Mouse (Mus musculus) lung, postnatal 36 days (tissue): ENCODE results near the gene B4galt7.
"Not testable (repeated sequence)": the region's sequence is repeated elsewhere in the genome, so short reads cannot be mapped to it uniquely, and the experiment has no call there.

Source experiments
- DNase-seq: peaks from one replicate; pipeline ENCODE4 v3.0.0; 2022; ENCODE audit warnings: mixed read lengths

Gene B4galt7

GRCm38 (mm10) chr13:55599566-55600540 is at the start of gene B4galt7:
Gene B4galt7 (plus strand): TSS chr13:55599896.
- peak; percentile 87 for DNase-seq

- no peak for DNase-seq
These were observed 43.8 kb upstream of the B4galt7 start for GRCm38 (mm10) chr13:55555921-55556320.

- peak; percentile 64 for DNase-seq
These were observed 42.2 kb upstream of the B4galt7 start for GRCm38 (mm10) chr13:55557499-55557898.

- DNase-seq: peak; percentile 29
These were observed 36.3 kb upstream of the B4galt7 start for GRCm38 (mm10) chr13:55563266-55563879.

GRCm38 (mm10) chr13:55567001-55567400 is 32.7 kb upstream of the B4galt7 start:
- DNase-seq: no peak

GRCm38 (mm10) chr13:55567949-55568348 is 31.7 kb upstream of the B4galt7 start:
- no peak for DNase-seq

GRCm38 (mm10) chr13:55568524-55568923 is 31.2 kb upstream of the B4galt7 start:
- not testable (repeated sequence) for DNase-seq

GRCm38 (mm10) chr13:55569726-55570285 is 29.9 kb upstream of the B4galt7 start:
- DNase-seq: no peak

- DNase-seq: peak; percentile 14
These were observed 29.3 kb upstream of the B4galt7 start for GRCm38 (mm10) chr13:55570286-55570973.

GRCm38 (mm10) chr13:55571027-55571751 is 28.5 kb upstream of the B4galt7 start, which contains the start of gene Fam193b:
Gene Fam193b (minus strand): TSS chr13:55571120.
- peak; percentile 97 for DNase-seq

GRCm38 (mm10) chr13:55571977-55572376 is 27.7 kb upstream of the B4galt7 start:
- no peak for DNase-seq

- DNase-seq: no peak
These were observed 26.3 kb upstream of the B4galt7 start, which contains the start of gene Tmed9 for GRCm38 (mm10) chr13:55573432-55573831. Gene Tmed9 (plus strand): TSS chr13:55573732.

GRCm38 (mm10) chr13:55574321-55574720 is 25.4 kb upstream of the B4galt7 start:
- DNase-seq: no peak

- no peak for DNase-seq
These were observed 23.8 kb upstream of the B4galt7 start for GRCm38 (mm10) chr13:55575932-55576331.

- DNase-seq: not testable (repeated sequence)
These were observed 22.8 kb upstream of the B4galt7 start for GRCm38 (mm10) chr13:55576872-55577271.

- no peak for DNase-seq
These were observed 21.6 kb upstream of the B4galt7 start for GRCm38 (mm10) chr13:55578086-55578485.

- no peak for DNase-seq
These were observed 7.7 kb upstream of the B4galt7 start for GRCm38 (mm10) chr13:55591961-55592490.

- peak; percentile 97 for DNase-seq
These were observed 7.0 kb upstream of the B4galt7 start for GRCm38 (mm10) chr13:55592512-55593253.

- no peak for DNase-seq
These were observed 6.4 kb upstream of the B4galt7 start for GRCm38 (mm10) chr13:55593254-55593747.

- no peak for DNase-seq
These were observed 4.3 kb upstream of the B4galt7 start for GRCm38 (mm10) chr13:55595375-55595774.

- DNase-seq: no peak
These were observed 2.9 kb upstream of the B4galt7 start for GRCm38 (mm10) chr13:55596802-55597201.
